Mouse (Mus musculus) left cerebral cortex, adult 11 months (tissue): Measurements from ENCODE around the gene Spata31d1d.
"Not testable (repeated sequence)": the region's sequence is repeated elsewhere in the genome, so short reads cannot be mapped to it uniquely, and the experiment has no call there.

Experiments
- DNase-seq: peaks from one replicate; pipeline ENCODE4 v3.0.0; 2022; ENCODE audit warnings: low spot score

Gene Spata31d1d

GRCm38 (mm10) chr13:59728378-59729093 lies 3.0 kb downstream of the Spata31d1d start:
- peak; percentile 71 for DNase-seq

DNA sequence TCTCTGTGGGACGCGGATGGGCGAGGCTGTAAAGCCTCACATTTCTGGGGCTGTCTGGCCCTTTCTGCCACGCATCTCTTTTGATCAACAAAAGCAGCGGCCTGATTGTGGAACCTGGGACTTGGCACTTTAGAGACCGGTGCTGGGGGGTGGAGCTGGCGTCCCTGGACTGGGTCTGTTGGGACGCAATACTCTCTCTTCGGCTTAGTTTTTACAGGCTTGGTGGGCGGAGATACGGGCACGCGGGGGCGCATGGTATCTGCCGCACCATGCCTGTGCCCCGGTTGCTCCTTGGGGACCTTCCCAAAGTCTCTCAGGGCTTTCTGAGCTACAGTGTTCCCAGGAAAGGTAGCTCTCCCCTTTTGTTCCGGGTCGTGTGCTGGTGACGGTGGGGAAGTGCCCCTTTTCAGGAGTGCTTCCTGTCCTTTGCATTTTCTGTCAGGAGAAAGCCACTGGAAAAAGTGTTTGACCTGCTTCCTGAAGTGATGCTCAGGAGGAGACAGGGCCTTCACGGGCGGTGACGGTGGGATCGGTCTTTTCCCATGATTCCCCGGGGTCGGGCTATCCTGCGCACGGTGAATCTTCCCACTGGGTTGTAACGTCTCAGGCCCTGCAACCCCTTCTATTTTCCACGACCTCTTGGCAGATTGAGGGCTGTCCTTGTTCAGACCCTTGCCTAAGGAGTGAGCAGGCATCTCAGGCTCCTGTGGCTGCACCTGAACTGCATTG lies 5.2 kb downstream of the Spata31d1d start:
- no peak for DNase-seq

GRCm38 (mm10) chr13:59722089-59722488 lies 9.5 kb downstream of the Spata31d1d start:
- DNase-seq, result not testable (repeated sequence)

- no peak for DNase-seq
Measured at GRCm38 (mm10) chr13:59719475-59719874, 12.1 kb downstream of the Spata31d1d start.

GRCm38 (mm10) chr13:59718857-59719440 lies 12.6 kb downstream of the Spata31d1d start:
- DNase-seq, result not testable (repeated sequence)

GRCm38 (mm10) chr13:59713710-59714109 lies 17.8 kb downstream of the Spata31d1d start:
- DNase-seq, result no peak

- not testable (repeated sequence) for DNase-seq
Measured at GRCm38 (mm10) chr13:59711984-59712383, 19.6 kb downstream of the Spata31d1d start, which contains the start of gene Spata31d1b. Gene Spata31d1b, plus strand, starts transcription at chr13:59712284.

DNA sequence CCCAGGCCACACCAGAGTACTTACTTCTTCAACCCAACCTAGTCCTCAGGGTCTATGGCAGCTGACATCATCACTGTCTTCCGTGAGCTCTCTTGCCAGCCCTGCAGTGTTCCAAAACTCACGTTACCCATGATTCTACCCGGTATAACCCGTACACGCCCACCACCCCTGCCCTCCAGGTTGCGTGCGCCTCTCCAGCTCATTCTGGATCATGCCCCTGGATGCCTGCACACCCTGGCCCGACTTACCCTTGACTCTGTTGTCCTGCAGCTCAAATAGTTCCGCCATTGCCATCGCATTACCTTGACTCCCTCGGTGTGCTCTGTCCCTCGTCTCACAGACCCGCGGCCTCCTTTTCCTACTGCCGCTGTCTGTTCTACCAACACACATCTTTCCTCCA lies 21.3 kb downstream of the Spata31d1d start, which contains the start of gene Spata31d1a:
Spata31d1a (minus strand) TSS at position 101 of the 400 bp plus-strand sequence.
- no peak for DNase-seq

DNA sequence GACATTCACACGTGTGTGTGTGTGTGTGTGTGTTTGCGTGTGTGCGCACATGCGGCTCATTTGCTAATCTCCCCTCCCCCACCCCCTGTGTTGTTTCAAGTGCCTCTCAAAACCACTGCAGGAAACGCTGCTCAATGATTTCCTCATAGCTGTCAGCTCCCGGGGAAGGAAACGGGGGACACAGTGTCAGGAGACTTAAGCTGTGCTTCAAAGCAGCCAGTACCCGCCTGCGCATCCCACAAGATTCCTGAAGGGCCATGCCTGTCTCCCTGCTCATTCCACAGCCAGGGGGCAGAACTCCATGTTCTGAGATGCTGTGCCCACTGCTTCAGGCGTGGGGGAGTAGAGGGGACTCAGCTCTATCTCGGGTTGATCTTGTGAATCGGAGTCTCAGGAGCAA lies 27.0 kb downstream of the Spata31d1d start:
- no peak for DNase-seq

DNA sequence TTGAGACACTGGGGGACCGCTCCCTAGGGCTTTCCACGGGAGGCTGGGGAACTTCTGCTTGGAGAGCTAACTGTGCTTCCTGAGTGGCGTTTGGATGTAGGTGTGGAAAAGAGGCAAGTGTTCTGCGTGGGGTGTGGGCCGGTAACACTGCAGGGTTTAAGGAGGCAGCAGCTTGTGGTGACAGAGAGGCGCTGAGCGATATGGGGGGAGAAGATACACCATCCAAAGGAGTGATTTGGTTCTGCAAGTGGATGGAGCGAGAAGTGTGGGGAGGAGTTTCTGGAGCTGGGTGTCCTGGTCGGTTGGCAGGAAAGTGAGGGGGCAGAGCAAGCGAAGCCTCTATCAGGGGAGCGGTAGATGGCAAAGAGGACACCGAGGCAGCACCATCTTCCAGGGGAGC lies 28.0 kb downstream of the Spata31d1d start:
- no peak for DNase-seq

GRCm38 (mm10) chr13:59700137-59700536 lies 31.4 kb downstream of the Spata31d1d start:
- not testable (repeated sequence) for DNase-seq

DNA sequence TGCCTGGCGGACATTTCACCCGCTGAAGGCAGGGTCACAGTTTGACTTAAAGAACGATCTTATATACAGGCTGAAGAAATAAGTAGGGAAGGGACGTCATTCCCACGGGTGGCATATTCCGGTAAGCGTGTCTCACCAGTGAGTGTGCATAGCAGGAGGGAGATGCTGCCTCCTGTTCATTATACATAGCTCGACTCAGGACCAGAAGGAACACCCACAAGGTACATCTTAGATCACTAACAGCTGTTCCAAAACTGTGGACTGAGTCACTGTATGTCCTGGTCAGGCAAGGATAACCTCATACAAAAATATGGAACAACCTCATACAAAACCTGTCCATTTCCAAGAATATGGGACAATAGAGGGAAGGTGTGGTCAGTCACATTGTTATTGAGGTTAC lies 32.4 kb downstream of the Spata31d1d start:
- no peak for DNase-seq

DNA sequence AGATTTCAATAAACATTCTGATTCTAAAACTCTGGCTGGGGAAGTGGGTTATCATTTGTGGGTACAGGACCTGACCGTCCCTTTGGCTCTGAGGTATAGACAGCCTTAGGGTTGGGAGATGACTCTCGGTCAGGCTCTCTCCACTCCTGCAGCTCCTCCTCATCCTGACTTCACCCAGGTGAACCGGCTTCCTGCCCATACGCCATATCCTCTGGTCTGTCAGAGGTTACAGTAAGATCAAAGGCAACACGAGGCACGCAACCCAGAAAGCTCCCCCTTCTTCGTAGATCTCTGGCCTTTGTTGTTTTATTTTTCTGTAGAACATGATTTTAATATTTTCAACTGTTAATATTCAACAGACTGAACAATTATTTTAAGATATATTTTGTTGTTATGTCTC lies 35.8 kb downstream of the Spata31d1d start:
- no peak for DNase-seq

GRCm38 (mm10) chr13:59694008-59694407 lies 37.5 kb downstream of the Spata31d1d start, which contains the start of gene 4921517D22Rik:
Gene 4921517D22Rik, minus strand, starts transcription at chr13:59694108.
- DNase-seq, result no peak

DNA sequence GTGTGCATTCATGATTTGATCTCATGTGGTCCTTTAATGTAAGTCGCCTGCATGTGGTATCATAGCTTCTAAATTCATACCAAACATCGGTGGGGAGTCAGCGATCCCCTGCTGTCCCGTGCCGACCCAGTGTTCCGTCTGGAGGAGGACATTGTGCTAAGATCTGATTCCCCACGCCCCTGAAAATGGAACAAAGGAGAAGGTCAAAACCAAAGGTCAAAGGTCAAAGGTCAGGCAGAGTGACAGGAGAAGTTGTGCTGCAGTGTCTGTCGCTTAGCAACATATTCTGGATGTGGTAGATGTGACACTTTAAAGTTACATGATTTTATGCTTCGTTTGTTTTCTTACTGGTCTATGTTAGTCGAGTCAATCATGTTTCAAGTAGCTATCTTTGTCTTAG lies 40.1 kb downstream of the Spata31d1d start:
- no peak for DNase-seq

GRCm38 (mm10) chr13:59690576-59690975 lies 41.0 kb downstream of the Spata31d1d start:
- no peak for DNase-seq

GRCm38 (mm10) chr13:59689843-59690242 lies 41.7 kb downstream of the Spata31d1d start:
- no peak for DNase-seq

DNA sequence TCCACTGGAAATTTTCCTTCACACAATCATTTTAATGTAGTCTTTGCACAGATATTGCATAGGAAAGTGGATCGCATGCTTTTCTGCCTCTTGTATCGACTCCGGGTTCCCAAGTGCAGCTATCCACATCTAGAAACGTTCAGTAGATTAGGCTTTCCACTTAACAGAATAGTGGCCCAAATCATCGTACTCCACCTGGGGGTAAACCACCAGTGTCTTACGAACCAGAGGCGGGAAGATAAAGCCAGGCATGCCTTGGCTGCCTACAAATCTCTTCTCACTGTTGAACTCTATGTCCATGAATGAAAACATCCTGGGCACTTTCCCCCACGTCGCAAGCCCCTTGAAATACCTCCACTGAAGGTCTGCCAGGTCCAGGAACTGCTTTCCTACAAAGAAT lies 42.2 kb downstream of the Spata31d1d start:
- DNase-seq, result no peak

- DNase-seq, result no peak
Measured at GRCm38 (mm10) chr13:59688338-59688770, 43.2 kb downstream of the Spata31d1d start.

- no peak for DNase-seq
Measured at GRCm38 (mm10) chr13:59685236-59685635, 46.3 kb downstream of the Spata31d1d start.

GRCm38 (mm10) chr13:59682629-59683028 lies 48.9 kb downstream of the Spata31d1d start:
- DNase-seq, result no peak

- no peak for DNase-seq
Measured at GRCm38 (mm10) chr13:59679908-59680307, 51.6 kb downstream of the Spata31d1d start.

DNA sequence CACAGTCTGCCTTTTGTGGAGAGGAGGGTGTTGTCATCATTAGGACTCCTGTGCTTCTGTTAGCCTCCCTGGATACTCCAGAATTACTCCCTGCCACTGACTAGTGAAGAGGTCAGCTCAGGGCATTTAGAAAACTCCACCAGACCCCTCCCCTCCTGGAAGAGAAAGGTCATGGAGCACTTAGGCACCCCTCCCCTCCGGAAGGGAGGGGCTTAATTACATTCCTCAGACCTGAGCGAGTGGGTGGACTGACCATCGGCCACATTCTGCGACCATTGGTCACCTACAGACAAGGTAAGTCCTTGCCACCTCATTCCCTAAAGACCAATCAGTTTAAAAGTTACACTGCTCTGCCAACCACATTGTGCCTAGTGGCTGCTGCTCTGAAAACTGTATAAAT lies 52.2 kb downstream of the Spata31d1d start:
- no peak for DNase-seq
